Comparison of ENCODE assay signal across 9 mouse cellular contexts in genomic region chr11:96645538-96646037, GRCm38 (mm10).
DNase-seq lines count a peak whose midpoint lies in the region; ATAC-seq lines count a peak whose summit lies in the region.
"Had no signal": no experiment of that assay in that cellular context is flagged by ENCODE, and none has a peak within 500 bp of the region (broad histone marks: within the 10 kb centered on the region; RNA-seq: fewer than 3 reads in every experiment).

No protein-coding gene starts in this region.

- 46% methylated on average over 10 of the region's 10 CpGs for WGBS in intestine, embryonic 16.5 days
- WGBS in neural tube, embryonic 15.5 days, result 5% methylated on average over 10 of the region's 10 CpGs

- H3K27me3 ChIP-seq in intestine, embryonic 16.5 days (replicated peaks; ENCODE audit: control insufficient read depth, insufficient read depth, low read length), result no peaks in the 10 kb centered on the region
- H3K27me3 ChIP-seq in neural tube, embryonic 15.5 days (replicated peaks), result no peaks in the 10 kb centered on the region

- H3K9me3 ChIP-seq in intestine, embryonic 16.5 days (ENCODE audit: control insufficient read depth, low read length), result no peaks in the 10 kb centered on the region
- no peaks in the 10 kb centered on the region for H3K9me3 ChIP-seq in neural tube, embryonic 15.5 days (replicated peaks)
- H3K9me3 ChIP-seq: limb, embryonic 12.5 days had no signal

- H3K36me3 ChIP-seq in intestine, embryonic 16.5 days (ENCODE audit: control insufficient read depth, insufficient read depth, low read length), result no peaks in the 10 kb centered on the region
- H3K36me3 ChIP-seq in neural tube, embryonic 15.5 days, result no peaks in the 10 kb centered on the region
- H3K36me3 ChIP-seq: limb, embryonic 12.5 days had no signal

- H3K4me2 ChIP-seq in intestine, embryonic 16.5 days (ENCODE audit: low read depth, low read length), result no peak overlapping the region
- peak overlapping the region; percentile 15 for H3K4me2 ChIP-seq in neural tube, embryonic 15.5 days
- H3K4me2 ChIP-seq: limb, embryonic 12.5 days had no signal

- H3K4me3 ChIP-seq in intestine, embryonic 16.5 days (ENCODE audit: low read length), result no peak overlapping the region
- no peak overlapping the region for H3K4me3 ChIP-seq in neural tube, embryonic 15.5 days (replicated peaks)
- H3K4me3 ChIP-seq: limb, embryonic 12.5 days had no signal

- DNase-seq in adrenal gland, adult (ENCODE audit: inconsistent age in 2 of 2, low spot score in 1 of 2), result peak; percentile 48 to 66
- peak; percentile 76 for DNase-seq in embryo, embryonic 10.5 days (ENCODE audit: low spot score)
- DNase-seq in gastrocnemius, postnatal 10 days, result peak; percentile 46
- peak; percentile 32 to 89 for DNase-seq in left cerebral cortex, postnatal 25 days (ENCODE audit: low spot score in 2 of 2)
- no peak for DNase-seq in thymus, postnatal 25 days
- DNase-seq in cerebellum, adult 9-11 months, result no peak

- peaks cover 12% of the 10 kb centered on the region; the same call in 1 of the 2 replicates for H3K4me1 ChIP-seq in intestine, embryonic 16.5 days (ENCODE audit: control insufficient read depth, insufficient read depth, low read length)
- H3K4me1 ChIP-seq in neural tube, embryonic 15.5 days, result peaks cover 61% of the 10 kb centered on the region

- H3K27ac ChIP-seq in intestine, embryonic 16.5 days (ENCODE audit: low read length), result 0 out of 2 replicates have a peak overlapping the region, but pooled peaks have one; percentile 6
- H3K27ac ChIP-seq in neural tube, embryonic 15.5 days (replicated peaks), result peak overlapping the region; percentile 54
- H3K27ac ChIP-seq: limb, embryonic 12.5 days had no signal

- intact Hi-C loops in left cerebral cortex, postnatal 25 days (cut with DNase I), result no loop called here

- ATAC-seq in intestine, embryonic 16.5 days, result peak; percentile 17; the same call in 1 of the 2 replicates
- 0 out of 2 replicates have a peak, but pooled peaks have one; percentile 26 for ATAC-seq in neural tube, embryonic 15.5 days (ENCODE audit: low FRiP score)

- H3K9ac ChIP-seq in intestine, embryonic 16.5 days (ENCODE audit: low read depth, low read length), result no peak overlapping the region
- H3K9ac ChIP-seq in neural tube, embryonic 15.5 days (replicated peaks), result no peak overlapping the region
- H3K9ac ChIP-seq: limb, embryonic 12.5 days had no signal

Comparison
In these comparisons a context has a peak if more than half of its experiments do, and no peak if none do; other contexts are left out.
1. DNase-seq: peak in adrenal gland, adult (2 of 2), embryo, embryonic 10.5 days (single experiment), gastrocnemius, postnatal 10 days (single experiment) and left cerebral cortex, postnatal 25 days (2 of 2); none in thymus, postnatal 25 days (single experiment) and cerebellum, adult 9-11 months (single experiment).